Mouse (Mus musculus) olfactory bulb, adult 2 months (tissue): Measurements from ENCODE around the gene Arrdc2. TPM values are rescaled to one million over a fixed set of nuclear protein-coding genes. Genes with fewer than 3 reads are reported as not detected.

Source experiments
- H3K27ac ChIP-seq: fragments of 200-500 bp; 2 replicates; pipeline ENCODE4 v1.5.1; 2012; ENCODE audit warnings: low read depth, low read length; ENCODE audit not compliant: insufficient read depth
- H3K4me1 ChIP-seq: fragments of 200-500 bp; 2 replicates; pipeline ENCODE4 v1.6.1; 2012; ENCODE audit warnings: low read length; ENCODE audit not compliant: control insufficient read depth, insufficient read depth
- H3K4me3 ChIP-seq: fragments of 200-500 bp; 2 replicates; pipeline ENCODE4 v1.5.1; 2012; ENCODE audit warnings: mild to moderate bottlenecking, low read depth, low read length, moderate library complexity; ENCODE audit not compliant: insufficient read depth
- CTCF ChIP-seq: fragments of 200-500 bp; IDR thresholded peaks from 2 replicates; pipeline ENCODE4 v1.5.1; 2012; ENCODE audit warnings: low read depth, mild to moderate bottlenecking, low read length, moderate library complexity; ENCODE audit not compliant: insufficient read depth
- POLR2A ChIP-seq: fragments of 200-500 bp; IDR thresholded peaks from 2 replicates; pipeline ENCODE4 v1.6.1; 2012; ENCODE audit warnings: mild to moderate bottlenecking, low read depth, low read length, moderate library complexity; ENCODE audit not compliant: insufficient read depth
- WGBS: fragments of 180-500 bp; shearing (Covaris S2); methylation state at CpG from one replicate; pipeline ENCODE4 v1.1.7; 2018; 5-methylcytosine and 5-hydroxymethylcytosine counted together
- polyA plus RNA-seq: library from polyadenylated mRNA; stranded (reverse); fragments of >200 nt; gene quantifications from 2 replicates; pipeline ENCODE4 v1.2.4, GENCODE M21; 2012; ENCODE audit warnings: low replicate concordance; ENCODE audit not compliant: missing spikeins, insufficient read depth, insufficient read length

The Arrdc2 gene
- polyA plus RNA-seq, 1 experiment: not detected

- TF ChIP-seq POLR2A: no peak
- TF ChIP-seq CTCF: no peak
- no peak overlapping the region for H3K27ac ChIP-seq
- WGBS: 7% methylated on average over 31 of the region's 31 CpGs
- peaks cover 11% of the 10 kb centered on the region for H3K4me1 ChIP-seq
- H3K4me3 ChIP-seq: no peak overlapping the region
Observed at GRCm38 (mm10) chr8:70820101-70820935, 19.2 kb downstream of the Arrdc2 start.

GRCm38 (mm10) chr8:70816679-70817078 is 22.8 kb downstream of the Arrdc2 start:
- Histone ChIP-seq H3K4me1 (peaks cover 22% of the 10 kb centered on the region), H3K4me3 (no peak overlapping the region), H3K27ac (no peak overlapping the region)
- 11% methylated on average over 30 of the region's 30 CpGs for WGBS
- TF ChIP-seq POLR2A (no peak), CTCF (no peak)

GRCm38 (mm10) chr8:70812885-70813284 is 26.6 kb downstream of the Arrdc2 start:
- no peak overlapping the region for H3K27ac ChIP-seq
- no peak for TF ChIP-seq CTCF
- peaks cover 19% of the 10 kb centered on the region for H3K4me1 ChIP-seq
- 42% methylated on average over 4 of the region's 4 CpGs for WGBS
- no peak overlapping the region for H3K4me3 ChIP-seq

GRCm38 (mm10) chr8:70812055-70812454 is 27.5 kb downstream of the Arrdc2 start:
- WGBS: 49% methylated on average over 4 of the region's 4 CpGs
- Histone ChIP-seq H3K4me1 (peaks cover 19% of the 10 kb centered on the region), H3K4me3 (no peak overlapping the region), H3K27ac (no peak overlapping the region)
- no peak for TF ChIP-seq CTCF

GRCm38 (mm10) chr8:70810962-70811680 is 28.4 kb downstream of the Arrdc2 start:
- Histone ChIP-seq H3K27ac (no peak overlapping the region), H3K4me1 (peaks cover 13% of the 10 kb centered on the region), H3K4me3 (no peak overlapping the region)
- no peak for TF ChIP-seq POLR2A
- TF ChIP-seq CTCF: no peak
- 78% methylated on average over 20 of the region's 20 CpGs for WGBS

- Histone ChIP-seq H3K27ac (no peak overlapping the region), H3K4me3 (no peak overlapping the region), H3K4me1 (peaks cover 23% of the 10 kb centered on the region)
- 84% methylated on average over 8 of the region's 8 CpGs for WGBS
- no peak for TF ChIP-seq CTCF
Observed at GRCm38 (mm10) chr8:70808955-70809701, 30.4 kb downstream of the Arrdc2 start.

GRCm38 (mm10) chr8:70808239-70808638 is 31.3 kb downstream of the Arrdc2 start, which contains the start of gene Il12rb1:
Il12rb1 (plus strand) TSS chr8:70808449.
- WGBS: 76% methylated on average over 5 of the region's 5 CpGs

GRCm38 (mm10) chr8:70807304-70807703 is 32.2 kb downstream of the Arrdc2 start:
- Histone ChIP-seq H3K27ac (no peak overlapping the region), H3K4me3 (no peak overlapping the region), H3K4me1 (peaks cover 23% of the 10 kb centered on the region)
- WGBS: 67% methylated on average over 1 of the region's 1 CpGs
- no peak for TF ChIP-seq POLR2A
- no peak for TF ChIP-seq CTCF

More at GRCm38 (mm10) chr8:70808239-70808638, 31.3 kb downstream of the Arrdc2 start, which contains the start of gene Il12rb1:
- TF ChIP-seq POLR2A (no peak), CTCF (no peak)
- H3K4me1 ChIP-seq: peaks cover 30% of the 10 kb centered on the region
- no peak within 1 kb of the TSS for H3K4me3 ChIP-seq
- no peak within 1 kb of the TSS for H3K27ac ChIP-seq
